Mouse (Mus musculus) cerebellum, adult 11-12 months (tissue): ENCODE measurements at regions not wholly inside any gene's neighbourhood (a gene's known extent, or its start where the extent isn't known, plus 50 kb on each side); places are given as distances from the start of the nearest gene placed in this dataset.

Experiments
- DNase-seq: peaks from one replicate; pipeline ENCODE4 v3.0.0; 2022

DNA sequence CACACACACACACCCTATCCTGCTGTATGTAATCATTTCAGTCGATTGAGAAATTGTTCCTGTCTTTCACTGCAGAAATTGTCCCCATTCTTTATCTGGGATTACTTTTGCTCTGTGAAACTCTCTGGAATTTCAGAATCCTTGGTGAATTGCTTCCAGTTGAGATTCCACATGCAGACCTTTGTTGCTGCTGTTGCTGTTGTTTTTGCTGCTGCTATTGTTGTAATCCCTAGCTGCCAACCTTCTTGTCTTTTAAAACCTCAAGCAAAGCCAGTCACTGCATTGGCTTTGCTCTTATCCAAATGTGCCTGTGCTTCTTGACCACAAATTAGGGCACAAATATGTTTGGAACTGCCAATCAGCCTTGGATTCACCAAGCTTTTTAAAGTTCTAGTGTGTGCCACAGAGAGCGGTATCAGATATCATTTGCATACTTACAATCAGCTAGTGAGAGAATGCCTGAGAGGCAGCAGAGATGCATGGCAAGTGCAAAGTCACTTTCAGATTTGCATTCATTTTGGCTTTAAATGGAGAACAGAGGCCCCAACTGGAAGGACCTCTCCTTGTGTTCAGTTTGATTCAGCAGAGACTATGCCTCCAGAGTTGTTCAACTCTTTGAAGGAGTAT is 1187.0 kb upstream of the Map3k7 start:
- DNase-seq, result no peak

DNA sequence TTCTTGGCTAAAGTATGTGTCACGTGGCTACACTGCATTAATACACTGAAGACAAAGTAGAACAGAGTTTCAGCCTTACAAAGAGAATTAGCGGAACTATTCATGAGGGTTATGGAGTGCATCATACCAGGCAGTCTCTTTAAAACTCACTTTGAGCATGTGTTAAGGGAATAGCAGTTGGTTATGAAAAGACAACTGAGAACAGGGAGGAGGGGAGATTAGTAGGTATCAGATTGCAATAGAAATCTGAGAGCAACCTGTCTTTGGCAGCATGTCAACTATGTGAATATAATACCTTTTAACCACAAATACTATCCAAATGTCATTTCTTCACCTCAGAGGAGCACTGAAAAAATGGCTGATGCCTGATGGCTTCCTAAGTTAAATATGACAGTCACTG is 1182.2 kb upstream of the Map3k7 start:
- no peak for DNase-seq

- no peak for DNase-seq
Observed at GRCm38 (mm10) chr4:30789976-30790657, 1173.8 kb upstream of the Map3k7 start.

DNA sequence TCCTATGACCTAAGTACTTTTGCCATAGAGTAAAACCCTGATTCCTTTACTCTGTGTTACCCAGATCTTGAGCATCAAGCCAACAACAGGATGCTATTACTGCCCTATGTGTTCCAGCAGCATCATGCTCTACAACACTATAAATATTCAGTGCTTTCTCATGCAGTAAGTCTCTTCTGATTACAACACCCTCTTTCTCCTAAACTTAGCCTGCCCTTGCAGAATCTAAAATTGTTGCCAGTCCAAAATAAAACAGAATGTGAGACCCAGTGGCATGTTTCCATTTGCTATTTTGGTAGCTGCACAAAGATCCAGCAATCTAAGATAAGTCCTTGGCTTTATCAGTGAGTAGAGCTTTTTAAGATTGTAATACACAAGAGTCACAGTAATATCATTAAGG is 1154.1 kb upstream of the Map3k7 start:
- DNase-seq, result no peak

- no peak for DNase-seq
Observed at GRCm38 (mm10) chr4:30855361-30856056, 1108.4 kb upstream of the Map3k7 start.

- DNase-seq, result no peak
Observed at GRCm38 (mm10) chr4:30904966-30905365, 1058.9 kb upstream of the Map3k7 start.

DNA sequence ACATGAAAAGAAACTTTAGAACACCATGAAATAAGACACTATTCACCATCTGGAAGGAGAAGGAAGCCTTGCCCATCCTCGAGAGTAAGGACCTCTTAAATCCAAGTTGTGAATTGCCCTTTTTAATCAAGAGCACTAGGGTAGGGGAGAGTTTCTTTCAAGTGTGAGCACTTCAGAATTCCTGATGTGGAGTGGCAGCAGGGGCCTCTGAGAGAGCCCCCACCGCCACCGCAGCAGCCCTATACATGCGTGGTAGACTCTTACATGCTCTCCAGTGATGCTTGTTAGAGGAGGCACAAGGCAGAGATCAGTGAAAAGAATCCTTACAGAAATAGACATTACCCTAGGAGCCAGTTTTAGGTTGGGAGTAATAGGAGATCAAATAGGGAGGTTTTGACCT is 1041.0 kb upstream of the Map3k7 start:
- DNase-seq, result no peak

GRCm38 (mm10) chr4:30932358-30932757 is 1031.5 kb upstream of the Map3k7 start:
- DNase-seq, result no peak

DNA sequence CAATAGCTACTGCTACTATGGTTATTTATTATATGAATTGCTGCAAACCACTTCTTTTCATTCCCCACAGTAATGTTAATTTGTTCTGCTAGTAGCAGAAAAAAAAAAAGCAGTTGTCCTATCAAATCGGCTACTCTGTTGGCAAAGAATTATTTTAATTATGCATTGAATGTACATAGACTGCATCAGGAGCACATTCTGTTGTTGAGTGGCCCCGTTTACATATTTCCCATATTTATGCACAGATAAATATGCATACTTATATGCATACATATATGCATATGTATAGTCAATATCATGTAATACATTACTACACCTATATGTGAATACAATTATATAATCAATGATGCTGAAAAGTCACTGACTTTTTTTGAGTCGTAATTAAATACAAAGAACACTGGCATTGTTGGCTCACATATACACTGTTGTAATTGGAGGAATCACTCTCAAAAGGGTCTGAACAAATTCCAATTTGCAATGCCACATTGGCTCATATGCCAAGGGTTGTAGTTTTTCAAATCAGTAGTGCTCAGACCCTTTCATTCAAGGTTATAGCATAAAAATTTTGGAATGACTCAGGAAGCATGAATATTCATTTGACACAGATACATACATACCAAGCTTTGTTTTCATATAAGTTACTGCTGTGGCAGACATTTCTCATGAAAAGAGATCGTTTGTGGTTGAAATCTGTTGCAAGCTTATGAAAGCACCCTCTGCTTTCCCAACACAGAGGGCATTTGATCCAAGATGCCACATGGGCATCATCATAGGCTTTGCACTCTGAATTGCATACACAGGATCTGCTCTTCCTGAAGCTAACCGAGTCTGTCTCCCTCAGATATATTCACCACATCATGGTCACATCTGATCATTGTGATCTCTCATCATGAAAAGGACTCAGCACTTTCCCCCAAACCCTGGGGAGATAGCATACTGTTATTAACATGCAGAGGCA is 1030.6 kb upstream of the Map3k7 start:
- no peak for DNase-seq

- DNase-seq, result no peak
Observed at GRCm38 (mm10) chr4:30983611-30984010, 980.3 kb upstream of the Map3k7 start.

- no peak for DNase-seq
Observed at GRCm38 (mm10) chr4:31012006-31012405, 951.9 kb upstream of the Map3k7 start.

DNA sequence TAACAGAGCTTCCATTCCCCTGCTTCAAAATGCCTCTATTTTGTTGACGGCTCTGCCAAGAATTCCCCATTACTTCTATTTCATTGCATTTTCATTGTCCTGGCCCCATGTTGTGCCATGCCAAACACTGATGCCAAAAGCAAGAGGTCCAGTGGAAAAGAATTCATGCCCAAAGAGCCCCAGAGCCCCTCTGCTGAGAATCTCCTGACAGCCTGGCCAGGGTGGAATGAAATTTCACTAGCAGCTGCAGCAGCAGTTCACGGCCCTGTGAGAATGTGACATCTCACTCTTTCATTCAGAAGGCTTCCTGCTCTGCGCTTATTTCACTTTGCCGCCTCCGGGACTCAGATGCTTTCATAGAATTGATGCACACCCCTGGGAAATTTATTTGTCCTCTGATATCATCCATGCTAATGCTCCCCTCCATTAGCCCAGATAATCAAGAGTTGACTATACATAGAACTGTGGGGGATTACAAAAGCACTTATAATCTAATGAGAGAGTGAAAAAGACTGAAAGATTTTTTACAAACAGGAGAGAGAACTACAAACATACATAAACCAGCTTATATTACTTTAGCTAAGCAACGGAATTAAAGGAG is 911.7 kb upstream of the Map3k7 start:
- DNase-seq, result no peak

DNA sequence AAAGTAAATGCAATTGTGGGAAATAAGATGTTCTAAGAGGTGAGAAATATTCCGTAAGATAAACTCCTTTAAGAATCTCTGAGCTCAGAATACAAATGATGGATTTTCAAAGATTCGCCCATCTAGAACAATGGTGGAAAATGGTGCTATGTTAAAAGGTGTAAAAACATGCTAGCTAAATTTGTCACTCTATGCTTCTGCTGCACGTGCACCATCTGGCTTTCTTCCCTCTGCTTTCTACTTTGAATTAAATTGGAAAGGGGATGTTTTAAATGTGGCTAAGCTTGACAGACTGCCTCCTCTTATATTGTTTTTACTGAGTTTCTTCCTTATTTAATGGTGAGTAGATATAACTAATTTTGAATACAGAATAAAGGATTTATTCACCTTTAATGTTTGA is 887.7 kb upstream of the Map3k7 start:
- DNase-seq, result no peak

GRCm38 (mm10) chr4:31121586-31121985 is 842.3 kb upstream of the Map3k7 start:
- DNase-seq, result no peak

DNA sequence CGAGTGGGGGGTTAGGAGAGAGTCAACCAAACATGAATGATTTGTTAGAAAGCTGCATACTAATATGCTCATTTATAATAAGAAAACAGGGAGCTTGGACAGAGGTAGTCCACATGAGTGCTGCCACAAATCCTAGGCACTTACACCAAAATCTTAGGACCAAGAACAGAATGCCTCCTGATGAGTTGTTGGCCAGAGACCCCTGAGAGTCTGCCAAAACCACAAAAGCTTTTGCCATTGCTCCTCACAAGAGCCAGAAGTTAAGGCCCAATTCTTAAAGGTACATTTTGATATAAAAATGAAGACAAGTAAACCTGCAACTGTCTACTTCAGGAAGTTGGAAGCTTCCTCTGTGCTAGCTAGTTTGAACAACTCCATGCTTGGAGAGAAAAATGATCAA is 820.7 kb upstream of the Map3k7 start:
- no peak for DNase-seq

GRCm38 (mm10) chr4:31167431-31167830 is 796.5 kb upstream of the Map3k7 start:
- DNase-seq, result no peak

DNA sequence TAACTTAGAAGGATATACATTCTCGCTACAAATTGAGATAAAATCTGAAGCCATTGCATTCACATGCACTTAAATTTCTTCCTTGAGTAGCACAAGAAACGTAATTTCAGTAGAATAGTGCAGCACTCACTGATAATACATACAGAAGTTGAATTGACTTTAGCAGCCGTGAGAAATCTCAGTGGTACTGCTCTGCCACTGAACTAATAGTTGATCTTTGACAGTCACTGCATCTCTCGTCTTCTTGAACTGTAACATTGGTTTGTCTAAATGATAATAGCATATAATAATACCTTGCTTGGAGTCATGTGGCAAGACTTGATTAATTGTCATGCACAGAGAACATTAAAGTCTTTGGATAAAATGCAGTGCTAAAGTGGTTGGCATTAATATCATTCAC is 795.5 kb upstream of the Map3k7 start:
- DNase-seq, result no peak

- DNase-seq, result no peak
Observed at GRCm38 (mm10) chr4:31171190-31171589, 792.7 kb upstream of the Map3k7 start.

DNA sequence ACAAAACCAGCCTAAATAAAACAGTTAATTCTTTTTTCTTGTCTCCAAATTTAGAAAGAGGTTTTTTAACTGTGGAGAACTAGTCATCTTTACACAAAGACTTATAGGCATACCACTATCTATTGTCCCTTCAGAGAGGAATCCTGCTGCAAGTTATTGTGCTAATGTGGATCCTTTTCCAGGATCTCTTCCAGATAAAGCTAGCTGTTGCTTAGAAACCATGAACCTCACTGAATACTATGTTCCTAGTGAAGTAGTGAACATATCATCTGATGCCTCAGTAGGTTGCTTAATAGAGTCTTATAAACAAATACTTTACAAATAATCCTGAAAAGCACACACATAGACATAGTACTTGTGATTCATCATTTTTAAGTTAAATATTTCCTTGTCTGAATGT is 766.0 kb upstream of the Map3k7 start:
- no peak for DNase-seq

GRCm38 (mm10) chr4:31203286-31203685 is 760.6 kb upstream of the Map3k7 start:
- no peak for DNase-seq

DNA sequence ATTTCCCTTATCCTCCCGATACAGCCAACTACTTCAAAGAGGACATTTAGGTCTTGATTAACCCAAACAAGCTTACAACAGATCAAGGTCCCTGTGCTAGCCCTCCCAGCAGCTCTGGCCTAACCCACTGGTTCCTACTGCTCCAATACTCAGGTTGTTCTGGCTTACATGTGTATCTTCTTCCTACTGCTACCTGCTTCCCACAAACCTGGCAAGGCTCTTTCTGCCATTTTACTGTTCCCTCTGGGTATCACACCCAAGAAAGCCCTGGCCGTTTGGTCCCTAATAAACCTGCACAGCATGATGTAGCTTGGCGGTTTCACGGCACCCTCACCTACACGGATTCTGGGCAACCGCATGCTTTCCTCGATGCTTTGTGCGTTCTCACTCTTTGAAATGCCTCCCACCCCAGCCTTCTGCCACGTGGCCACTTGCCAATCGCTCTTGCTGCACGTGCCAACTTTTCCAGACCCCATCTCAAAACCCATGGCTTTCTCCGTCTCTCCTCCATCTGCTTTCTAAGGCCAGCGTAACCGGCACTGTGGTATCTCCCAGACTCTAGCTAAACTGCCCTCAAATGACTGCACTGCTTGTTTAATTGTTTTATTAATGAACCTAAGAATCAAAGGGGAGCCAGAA is 758.4 kb upstream of the Map3k7 start:
- no peak for DNase-seq

GRCm38 (mm10) chr4:31225741-31226140 is 738.2 kb upstream of the Map3k7 start:
- no peak for DNase-seq
